Mouse (Mus musculus) spleen, adult 2 months (tissue): ENCODE results near the gene Ppp1r35.

Experiments used
- CTCF ChIP-seq: fragments of 200-500 bp; IDR thresholded peaks from 2 replicates; pipeline ENCODE4 v1.5.1; 2011; ENCODE audit warnings: mild to moderate bottlenecking, inconsistent platforms; ENCODE audit not compliant: insufficient read depth, insufficient read length, insufficient replicate concordance; ENCODE audit errors: extremely low read depth
- POLR2A ChIP-seq: fragments of 200-500 bp; IDR thresholded peaks from 2 replicates; pipeline ENCODE4 v1.6.1; 2011; ENCODE audit warnings: low read depth, low read length, inconsistent platforms

GRCm38 (mm10) chr5:137825030-137825429, 46.4 kb downstream of the Ppp1r35 start:
- no peak for TF ChIP-seq CTCF
- TF ChIP-seq POLR2A, result no peak
